Mouse (Mus musculus): ENCODE data around the gene Asxl1. TPM values are rescaled to one million over a fixed set of nuclear protein-coding genes. Genes with fewer than 3 reads are reported as not detected.
A peak's percentile ranks its signal among the peaks of the same experiment; 100 is the strongest.
"Not testable (repeated sequence)": the region's sequence is repeated elsewhere in the genome, so short reads cannot be mapped to it uniquely, and the experiment has no call there.

Gene Asxl1
- total RNA-seq, 2 experiments from 2014 or later = 34.6 to 34.9 TPM

DNA sequence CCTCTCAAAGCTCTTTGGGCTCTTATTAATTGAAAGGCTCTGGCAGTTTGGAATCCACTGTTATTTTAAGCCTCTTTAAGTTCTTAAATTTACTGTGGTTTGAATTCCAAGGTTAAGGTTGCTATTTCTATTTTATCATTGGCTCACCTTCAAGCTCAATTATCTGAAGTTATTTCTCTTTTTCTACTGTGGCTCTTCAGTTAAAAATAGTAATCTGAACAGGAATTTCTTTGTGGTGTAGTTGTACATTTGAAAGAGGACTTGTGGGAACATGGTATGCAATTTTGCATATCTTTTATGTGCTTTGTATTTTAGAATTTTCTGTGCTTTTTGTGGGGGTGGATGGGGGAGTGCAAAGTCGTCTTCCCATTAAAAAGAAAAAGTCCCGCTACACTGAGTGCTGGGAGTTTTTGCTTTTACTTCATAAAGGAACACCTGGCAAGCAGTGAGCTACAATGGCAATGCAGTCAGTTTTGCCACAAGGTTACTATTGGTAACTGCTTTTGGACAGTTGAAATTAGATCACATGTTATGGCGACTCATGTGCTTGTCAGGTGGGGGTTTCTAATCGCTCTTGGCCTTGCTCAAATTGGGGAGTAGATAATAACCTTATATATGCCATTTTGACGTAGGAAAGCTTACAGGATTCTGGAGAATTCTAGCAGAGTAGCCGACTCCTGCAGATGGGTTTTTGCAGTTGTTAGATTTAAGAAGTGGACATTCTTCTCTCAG, 2.6 kb downstream of the Asxl1 start:
- Histone ChIP-seq H3K27ac (peak overlapping the region; percentile 99; the same call in 1 of the 2 replicates), H3K4me3 (peak overlapping the region; percentile 90)
- DNase-seq (ENCODE audit: low spot score in 2 of 2) = no peak
- no peak for TF ChIP-seq CTCF (conservative IDR thresholded peaks at IDR 0.05)

DNA sequence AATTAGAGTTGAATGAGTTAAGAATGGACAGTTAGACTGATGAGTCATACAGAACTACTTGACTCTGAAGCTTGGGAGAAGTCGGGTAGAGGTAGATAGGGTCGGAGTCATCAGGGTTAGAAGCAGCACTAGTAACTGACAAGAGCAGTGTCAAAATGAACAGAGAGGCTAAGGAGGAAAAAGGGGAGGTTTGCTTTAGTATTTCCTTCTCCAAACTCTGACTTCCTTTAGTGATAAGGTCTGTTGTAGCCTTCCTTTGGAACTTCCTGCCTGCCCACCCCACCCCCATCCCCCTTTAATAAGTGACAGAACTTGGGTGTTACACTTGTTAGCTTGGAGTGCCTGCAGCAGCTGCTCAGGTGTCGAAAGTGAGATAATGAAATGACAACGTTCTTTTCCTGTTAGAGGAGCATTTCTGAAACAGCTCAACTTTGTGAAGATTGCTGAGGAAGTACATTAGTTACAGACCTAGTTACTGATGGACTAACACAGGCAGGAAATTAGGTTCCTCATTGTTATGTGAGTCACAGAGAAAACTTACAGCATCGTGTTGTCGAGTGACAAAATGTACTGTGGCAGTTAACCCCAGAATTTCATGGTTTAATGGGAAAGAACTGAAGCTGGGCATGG, 5.0 kb downstream of the Asxl1 start:
- no peak for TF ChIP-seq CTCF (conservative IDR thresholded peaks at IDR 0.05)

DNA sequence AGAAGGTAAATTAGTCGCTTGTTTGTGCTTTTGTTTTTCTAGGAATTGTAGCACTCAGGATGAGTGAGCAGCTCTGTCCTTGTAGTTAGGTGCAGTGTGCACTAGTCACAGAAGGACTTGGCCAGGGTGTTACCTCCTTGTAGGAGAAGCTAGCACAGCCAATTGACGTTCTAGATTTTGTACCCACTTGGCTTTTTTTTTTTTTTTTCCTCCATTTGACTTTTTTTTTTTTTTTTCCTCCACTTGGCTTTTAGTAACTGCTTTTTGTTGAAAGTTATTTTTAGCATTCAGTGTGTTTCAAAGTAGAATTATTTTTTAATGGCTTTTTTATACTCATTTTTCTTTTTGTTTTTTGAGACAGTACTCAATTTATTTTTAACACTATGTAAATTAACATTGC, 9.0 kb downstream of the Asxl1 start:
- no peak overlapping the region for H3K27ac ChIP-seq
- H3K4me3 ChIP-seq = no peak overlapping the region
- no peak for DNase-seq (ENCODE audit: low spot score in 2 of 2)
- TF ChIP-seq CTCF (conservative IDR thresholded peaks at IDR 0.05) = no peak

More for the DNA sequence above, 5.0 kb downstream of the Asxl1 start:
- DNase-seq (ENCODE audit: low spot score in 2 of 2) = no peak
- peak overlapping the region; percentile 46 for H3K27ac ChIP-seq
- no peak overlapping the region for H3K4me3 ChIP-seq

DNA sequence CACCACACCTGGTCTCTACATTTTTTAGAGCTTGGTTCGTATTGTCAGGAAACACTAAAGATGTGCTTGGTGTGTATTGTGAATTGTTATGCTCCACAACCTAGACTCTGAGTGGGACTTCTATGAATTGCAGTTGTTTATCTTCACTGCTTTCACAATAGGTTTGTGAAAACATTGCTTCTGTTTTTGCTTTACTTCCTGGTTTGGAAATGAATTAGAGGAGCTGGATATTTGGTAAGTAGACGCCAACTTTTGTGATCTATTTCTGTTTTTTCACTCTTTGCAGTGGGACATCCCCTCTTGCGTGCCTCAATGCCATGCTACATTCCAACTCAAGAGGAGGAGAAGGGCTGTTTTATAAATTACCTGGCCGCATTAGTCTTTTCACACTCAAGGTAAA, 11.2 kb downstream of the Asxl1 start:
- Histone ChIP-seq H3K27ac (no peak overlapping the region), H3K4me3 (no peak overlapping the region)
- no peak for DNase-seq (ENCODE audit: low spot score in 2 of 2)
- no peak for TF ChIP-seq CTCF (conservative IDR thresholded peaks at IDR 0.05)

DNA sequence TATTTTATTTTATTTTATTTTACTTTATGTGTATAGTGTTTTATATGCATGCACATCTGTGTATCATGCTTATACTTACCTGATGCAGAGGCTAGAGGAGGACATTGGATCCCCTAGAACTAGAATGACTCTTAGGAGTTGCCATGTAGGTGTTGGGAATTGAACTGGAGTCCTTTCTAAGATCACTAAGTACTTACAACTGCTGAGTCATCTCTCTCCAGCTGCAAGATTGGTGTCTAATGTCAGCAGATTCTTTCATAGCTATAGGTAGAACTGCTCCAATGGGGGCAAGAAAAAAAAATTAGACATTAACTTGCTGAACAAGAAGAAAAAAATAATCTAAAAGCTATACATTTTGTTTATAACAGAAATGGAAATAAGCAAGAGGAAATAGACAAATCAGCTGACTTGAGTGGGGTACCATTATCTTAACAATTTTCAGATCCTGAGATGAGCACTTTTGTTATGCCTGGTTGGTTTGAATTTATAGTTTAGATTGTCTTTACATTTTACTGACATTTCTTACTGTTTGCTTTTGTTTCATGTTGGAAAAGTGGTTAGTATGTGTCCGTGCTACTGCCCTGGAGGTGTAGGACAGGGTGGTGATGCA, 15.6 kb downstream of the Asxl1 start:
- no peak for DNase-seq (ENCODE audit: low spot score in 2 of 2)
- no peak for TF ChIP-seq CTCF (conservative IDR thresholded peaks at IDR 0.05)
- H3K27ac ChIP-seq = no peak overlapping the region

DNA sequence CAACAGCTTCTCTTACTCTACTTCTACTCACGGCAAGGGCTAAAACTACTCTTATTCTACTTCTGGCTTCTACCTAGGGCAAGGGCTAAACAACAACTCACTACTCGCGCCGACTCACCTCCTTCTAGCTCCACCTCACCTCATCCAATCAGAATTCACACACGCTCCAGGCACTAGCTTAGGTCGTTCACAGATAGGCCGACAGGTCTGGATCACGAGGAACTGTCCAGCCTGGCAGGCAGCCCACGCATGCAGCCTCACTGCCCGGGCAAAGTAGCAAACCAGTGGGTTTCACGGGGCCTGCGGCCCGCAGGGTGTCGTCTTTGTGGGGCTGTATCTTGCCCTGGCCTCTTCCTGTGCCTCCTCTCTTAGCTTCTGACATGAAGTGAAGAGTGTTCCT, 18.9 kb downstream of the Asxl1 start:
- H3K4me3 ChIP-seq; H3K27ac ChIP-seq; DNase-seq (ENCODE audit: low spot score in 2 of 2): not testable (repeated sequence)

More for the DNA sequence above, 15.6 kb downstream of the Asxl1 start:
- no peak overlapping the region for H3K4me3 ChIP-seq

DNA sequence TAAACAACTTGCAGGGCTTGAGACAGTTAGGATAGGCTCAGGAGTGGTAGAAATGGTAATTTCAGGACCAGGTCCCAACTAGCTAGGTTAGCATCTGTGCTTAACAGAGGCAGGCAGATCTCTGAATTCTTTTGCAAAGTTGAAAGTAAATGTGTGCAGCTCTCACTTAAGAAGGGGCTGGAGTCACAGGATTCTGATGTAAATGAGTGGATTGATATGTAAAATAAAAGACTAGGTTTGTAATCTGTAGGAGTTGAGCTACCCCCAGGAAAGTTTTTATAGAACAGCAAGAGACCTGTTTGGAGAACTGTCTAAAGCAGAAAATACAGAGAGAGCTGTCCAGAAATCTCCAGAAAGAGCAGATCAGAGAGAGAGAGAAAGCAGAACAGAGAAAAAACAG, 25.2 kb downstream of the Asxl1 start:
- Histone ChIP-seq H3K27ac (no peak overlapping the region), H3K4me3 (no peak overlapping the region)
- no peak for DNase-seq (ENCODE audit: low spot score in 2 of 2)
- no peak for TF ChIP-seq CTCF (conservative IDR thresholded peaks at IDR 0.05)

DNA sequence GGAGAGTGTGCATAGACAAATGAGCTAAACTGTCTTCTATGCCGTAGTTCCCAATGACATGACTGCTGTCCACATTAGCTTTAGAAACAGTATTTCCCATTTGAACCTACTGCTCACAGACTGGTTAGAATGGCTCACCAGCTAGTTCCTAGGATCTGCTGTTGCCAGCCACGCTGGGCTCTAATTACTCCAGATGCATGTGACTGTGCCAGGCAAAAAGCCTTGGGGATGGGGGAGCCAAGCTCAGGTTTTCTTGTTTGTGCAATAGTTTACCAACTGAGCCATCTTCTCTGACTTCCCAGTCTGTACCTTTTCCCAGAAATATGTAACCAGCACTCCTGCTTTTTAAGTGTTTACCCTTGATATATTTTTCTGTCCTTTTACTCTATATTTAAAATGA, 29.8 kb downstream of the Asxl1 start:
- no peak for TF ChIP-seq CTCF (conservative IDR thresholded peaks at IDR 0.05)
- no peak overlapping the region for H3K27ac ChIP-seq
- no peak for DNase-seq (ENCODE audit: low spot score in 2 of 2)
- H3K4me3 ChIP-seq = no peak overlapping the region

DNA sequence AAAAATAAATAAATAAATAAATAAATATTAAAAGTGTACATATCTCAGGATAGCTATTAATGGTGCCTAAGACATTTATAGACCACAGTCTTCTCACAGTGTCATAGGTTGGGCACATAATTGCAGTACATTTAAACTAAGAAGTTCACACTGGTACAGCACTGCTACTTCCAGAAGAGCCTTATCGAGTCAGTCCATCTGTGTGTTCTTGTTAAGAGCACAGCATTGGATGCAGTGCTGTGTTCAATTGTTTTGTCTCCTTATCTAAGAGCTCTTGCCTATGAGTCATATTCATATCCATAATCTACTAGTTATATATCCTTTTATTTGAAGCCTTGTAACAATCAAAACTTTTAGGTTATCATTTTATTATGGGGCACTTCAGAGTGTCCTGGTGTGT, 34.9 kb downstream of the Asxl1 start:
- Histone ChIP-seq H3K27ac (no peak overlapping the region), H3K4me3 (no peak overlapping the region)
- DNase-seq (ENCODE audit: low spot score in 2 of 2) = no peak
- TF ChIP-seq CTCF (conservative IDR thresholded peaks at IDR 0.05) = no peak

DNA sequence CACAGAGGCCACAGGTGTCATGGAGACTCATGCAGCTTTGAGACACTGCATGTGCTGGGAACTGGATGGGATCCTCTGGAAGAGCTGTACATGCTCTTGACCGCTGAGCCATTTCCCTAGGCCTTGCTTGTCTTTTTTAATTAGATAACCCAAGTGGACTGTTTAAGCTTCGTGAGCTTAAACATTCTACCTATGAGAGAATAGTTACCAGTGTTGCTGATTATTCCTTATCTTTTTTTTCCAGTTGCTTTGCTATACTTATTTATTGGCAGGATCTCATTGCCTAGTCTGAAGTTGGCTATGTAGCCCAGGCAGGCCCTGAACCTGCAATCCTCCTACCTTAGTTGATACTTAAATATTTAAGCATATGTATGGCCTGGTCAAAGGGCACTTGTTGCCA, 44.2 kb downstream of the Asxl1 start:
- DNase-seq (ENCODE audit: low spot score in 2 of 2) = no peak
- Histone ChIP-seq H3K27ac (no peak overlapping the region), H3K4me3 (no peak overlapping the region)
- no peak for TF ChIP-seq CTCF (conservative IDR thresholded peaks at IDR 0.05)

DNA sequence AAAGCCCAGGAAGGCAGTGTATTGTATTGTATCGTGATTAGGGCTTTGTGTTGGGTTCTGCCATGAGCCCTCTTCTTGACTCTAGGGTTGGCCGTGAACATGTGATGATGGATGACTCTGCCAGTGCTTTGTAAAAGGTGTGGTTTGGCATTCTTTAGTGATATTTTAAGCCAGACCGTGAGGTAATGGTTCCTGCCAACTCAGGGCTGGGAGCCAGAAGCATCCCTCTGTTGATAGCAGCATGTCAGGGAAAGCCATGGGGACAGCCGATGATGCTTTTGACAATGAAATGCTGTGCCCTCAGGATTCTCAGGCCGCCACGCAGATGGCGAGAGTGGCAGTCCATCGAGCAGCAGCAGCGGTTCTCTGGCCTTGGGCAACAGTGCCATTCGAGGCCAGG, 47.4 kb downstream of the Asxl1 start:
- H3K4me3 ChIP-seq = no peak overlapping the region
- no peak for TF ChIP-seq CTCF (conservative IDR thresholded peaks at IDR 0.05)
- H3K27ac ChIP-seq = no peak overlapping the region
- DNase-seq (ENCODE audit: low spot score in 2 of 2) = no peak

DNA sequence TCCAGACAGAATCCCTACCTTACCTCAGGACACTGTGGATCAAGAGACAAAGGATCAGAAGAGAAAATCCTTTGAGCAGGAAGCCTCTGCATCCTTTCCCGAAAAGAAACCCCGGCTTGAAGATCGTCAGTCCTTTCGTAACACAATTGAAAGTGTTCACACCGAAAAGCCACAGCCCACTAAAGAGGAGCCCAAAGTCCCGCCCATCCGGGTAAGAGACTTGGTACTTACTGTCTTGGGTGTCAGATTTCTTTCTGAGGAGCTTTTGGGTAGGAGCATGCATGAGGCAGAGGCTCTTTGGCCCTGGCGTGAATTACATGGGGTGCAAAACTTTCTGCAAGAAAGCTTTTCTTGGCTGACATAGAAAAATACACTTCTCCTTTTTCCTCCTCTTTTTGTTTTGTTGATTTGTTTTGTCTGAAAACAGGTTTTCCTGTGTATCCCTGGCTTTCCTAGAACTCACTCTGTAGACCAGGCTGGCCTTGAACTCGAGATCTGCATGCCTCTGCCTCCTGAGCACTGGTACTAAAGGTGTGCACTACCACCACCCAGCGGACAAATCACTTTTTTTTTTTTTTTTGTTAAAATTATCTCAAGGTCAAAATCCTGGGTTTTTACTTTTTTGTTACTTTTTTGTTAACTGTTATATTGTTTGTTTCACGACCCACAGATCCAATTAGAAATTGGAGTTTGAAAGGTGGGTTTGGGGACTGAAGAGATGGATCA, 52.3 kb downstream of the Asxl1 start:
- H3K27ac ChIP-seq = no peak overlapping the region
- no peak for DNase-seq (ENCODE audit: low spot score in 2 of 2)
- no peak for TF ChIP-seq CTCF (conservative IDR thresholded peaks at IDR 0.05)
- no peak overlapping the region for H3K4me3 ChIP-seq

DNA sequence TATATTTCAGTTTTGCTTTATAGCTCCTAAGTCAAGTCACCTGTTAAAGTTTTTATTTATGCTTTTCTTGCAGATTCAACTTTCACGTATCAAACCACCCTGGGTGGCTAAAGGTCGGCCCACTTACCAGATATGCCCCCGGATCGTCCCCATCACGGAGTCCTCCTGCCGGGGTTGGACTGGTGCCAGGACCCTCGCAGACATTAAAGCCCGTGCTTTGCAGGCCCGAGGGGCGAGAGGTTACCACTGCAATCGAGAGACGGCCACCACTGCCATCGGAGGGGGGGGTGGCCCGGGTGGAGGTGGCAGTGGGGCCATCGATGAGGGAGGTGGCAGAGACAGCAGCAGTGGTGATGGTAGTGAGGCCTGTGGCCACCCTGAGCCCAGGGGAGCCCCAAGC, 53.5 kb downstream of the Asxl1 start:
- no peak for DNase-seq (ENCODE audit: low spot score in 2 of 2)
- H3K4me3 ChIP-seq = no peak overlapping the region
- no peak for TF ChIP-seq CTCF (conservative IDR thresholded peaks at IDR 0.05)
- H3K27ac ChIP-seq = no peak overlapping the region

Measured in layer of hippocampus, adult 2 months (tissue).